Mouse (Mus musculus) limb, embryonic 14.5 days (tissue): ENCODE data around the gene Prr5. TPM values are rescaled to one million over a fixed set of nuclear protein-coding genes. Genes with fewer than 3 reads are reported as not detected.

Experiments
- ATAC-seq: fragments of 200-750 bp; cut with Nextera tagmentation; 2 replicates; pipeline ENCODE4 v1.8.0; 2017; ENCODE audit warnings: low read depth, moderate number of reproducible peaks, moderate TSS enrichment; ENCODE audit not compliant: low FRiP score
- DNase-seq: peaks from one replicate; pipeline ENCODE4 v3.0.0-alpha.2; 2015; ENCODE audit warnings: low spot score
- H3K27ac ChIP-seq: fragments of 300-500 bp; sonication (generic); replicated peaks from 2 replicates; pipeline ENCODE4 v1.5.1; 2014; ENCODE audit warnings: low read depth, mild to moderate bottlenecking, low read length, moderate library complexity, mixed read lengths
- H3K27me3 ChIP-seq: fragments of 300-500 bp; sonication (generic); 2 replicates; pipeline ENCODE4 v1.6.1; 2014; ENCODE audit warnings: low read length, mixed read lengths; ENCODE audit not compliant: control insufficient read depth, insufficient read depth
- H3K36me3 ChIP-seq: fragments of 300-500 bp; sonication (generic); 2 replicates; pipeline ENCODE4 v1.6.1; 2014; ENCODE audit warnings: mild to moderate bottlenecking, low read length, moderate library complexity, mixed read lengths; ENCODE audit not compliant: control insufficient read depth, insufficient read depth
- H3K4me1 ChIP-seq: fragments of 300-500 bp; sonication (generic); 2 replicates; pipeline ENCODE4 v1.6.1; 2014; ENCODE audit warnings: antibody characterized with exemption, low read length, mixed read lengths; ENCODE audit not compliant: control insufficient read depth, insufficient read depth
- H3K4me2 ChIP-seq: fragments of 300-500 bp; sonication (generic); replicated peaks from 2 replicates; pipeline ENCODE4 v1.6.1; 2014; ENCODE audit warnings: low read depth, mild to moderate bottlenecking, low read length, moderate library complexity; ENCODE audit not compliant: severe bottlenecking
- H3K4me3 ChIP-seq: fragments of 300-500 bp; sonication (generic); replicated peaks from 2 replicates; pipeline ENCODE4 v1.5.1; 2014; ENCODE audit warnings: low read length
- H3K9ac ChIP-seq: fragments of 300-500 bp; sonication (generic); 2 replicates; pipeline ENCODE4 v1.6.1; 2014; ENCODE audit warnings: mild to moderate bottlenecking, low read depth, low read length, moderate library complexity; ENCODE audit not compliant: severe bottlenecking
- H3K9me3 ChIP-seq: fragments of 300-500 bp; sonication (generic); 2 replicates; pipeline ENCODE4 v1.6.1; 2016; ENCODE audit warnings: low read length; ENCODE audit not compliant: control insufficient read depth
- POLR2A ChIP-seq: fragments of 200-500 bp; IDR thresholded peaks from 2 replicates; pipeline ENCODE4 v1.8.0; 2012; ENCODE audit warnings: inconsistent platforms, mild to moderate bottlenecking, moderate library complexity, borderline replicate concordance; ENCODE audit not compliant: insufficient read depth, insufficient read length; ENCODE audit errors: extremely low read depth
- WGBS: fragments of 180-500 bp; shearing (Covaris S2); extraction: QIAGEN DNeasy Blood & Tissue Kit; methylation state at CpG from one replicate; pipeline ENCODE4 v1.1.7; 2014; 5-methylcytosine and 5-hydroxymethylcytosine counted together
- polyA plus RNA-seq, 2 experiments: library from polyadenylated mRNA; depleted of rRNA in 1 of 2; stranded (reverse) in 1 of 2; unstranded in 1 of 2; fragments of >200 nt; fragmentation: Nextera tagmentation in 1 of 2; extraction: Ambion mirVana in 1 of 2; gene quantifications; 2 replicates each; pipeline versions ENCODE4 v1.2.1 to v1.2.3; 2012 to 2014

Gene Prr5
- polyA plus RNA-seq, 2 experiments, result 29.7 to 41.4 TPM

- no peaks in the 10 kb centered on the region for H3K36me3 ChIP-seq
- no peak overlapping the region for H3K4me2 ChIP-seq
- no peaks in the 10 kb centered on the region for H3K27me3 ChIP-seq
- H3K4me3 ChIP-seq, result no peak overlapping the region
- DNase-seq (no peak), ATAC-seq (no peak)
- no peaks in the 10 kb centered on the region for H3K4me1 ChIP-seq
- WGBS, result 93% methylated on average over 4 of the region's 4 CpGs
- no peak overlapping the region for H3K27ac ChIP-seq
- no peaks in the 10 kb centered on the region for H3K9me3 ChIP-seq
- no peak for TF ChIP-seq POLR2A
- no peak overlapping the region for H3K9ac ChIP-seq
These were observed 76.4 kb downstream of the Prr5 start for GRCm38 (mm10) chr15:84745831-84746230.

Other genes starting within 250 kb of the Prr5 start
- 7.7 and 8.7 TPM in 2 replicates for gene Shisal1, start 222.5 kb upstream of the Prr5 start, polyA plus RNA-seq (2012; rRNA removed)
- gene Shisal1, start 222.5 kb upstream of the Prr5 start, polyA plus RNA-seq (2014; fragmentation: Nextera tagmentation; extraction: Ambion mirVana), result 4.9 and 5.8 TPM in 2 replicates
- 16.9 and 20.9 TPM in 2 replicates for gene Rtl6, start 111.8 kb upstream of the Prr5 start, polyA plus RNA-seq (2012; rRNA removed)
- 13.4 and 13.9 TPM in 2 replicates for gene Rtl6, start 111.8 kb upstream of the Prr5 start, polyA plus RNA-seq (2014; fragmentation: Nextera tagmentation; extraction: Ambion mirVana)
- gene Arhgap8, start 50.4 kb downstream of the Prr5 start, polyA plus RNA-seq (2012; rRNA removed), result 5.2 and 5.4 TPM in 2 replicates
- gene Arhgap8, start 50.4 kb downstream of the Prr5 start, polyA plus RNA-seq (2014; fragmentation: Nextera tagmentation; extraction: Ambion mirVana), result 7.0 and 8.2 TPM in 2 replicates
- 6.9 and 10.0 TPM in 2 replicates for gene Phf21b, start 186.4 kb downstream of the Prr5 start, polyA plus RNA-seq (2012; rRNA removed)
- gene Phf21b, start 186.4 kb downstream of the Prr5 start, polyA plus RNA-seq (2014; fragmentation: Nextera tagmentation; extraction: Ambion mirVana), result 0.43 and 0.68 TPM in 2 replicates